Mouse (Mus musculus) kidney, adult 18-20 months (tissue): ENCODE data around the gene Acads.

Experiments used
- DNase-seq: peaks from one replicate; pipeline ENCODE4 v3.0.0; 2021

The Acads gene

DNA sequence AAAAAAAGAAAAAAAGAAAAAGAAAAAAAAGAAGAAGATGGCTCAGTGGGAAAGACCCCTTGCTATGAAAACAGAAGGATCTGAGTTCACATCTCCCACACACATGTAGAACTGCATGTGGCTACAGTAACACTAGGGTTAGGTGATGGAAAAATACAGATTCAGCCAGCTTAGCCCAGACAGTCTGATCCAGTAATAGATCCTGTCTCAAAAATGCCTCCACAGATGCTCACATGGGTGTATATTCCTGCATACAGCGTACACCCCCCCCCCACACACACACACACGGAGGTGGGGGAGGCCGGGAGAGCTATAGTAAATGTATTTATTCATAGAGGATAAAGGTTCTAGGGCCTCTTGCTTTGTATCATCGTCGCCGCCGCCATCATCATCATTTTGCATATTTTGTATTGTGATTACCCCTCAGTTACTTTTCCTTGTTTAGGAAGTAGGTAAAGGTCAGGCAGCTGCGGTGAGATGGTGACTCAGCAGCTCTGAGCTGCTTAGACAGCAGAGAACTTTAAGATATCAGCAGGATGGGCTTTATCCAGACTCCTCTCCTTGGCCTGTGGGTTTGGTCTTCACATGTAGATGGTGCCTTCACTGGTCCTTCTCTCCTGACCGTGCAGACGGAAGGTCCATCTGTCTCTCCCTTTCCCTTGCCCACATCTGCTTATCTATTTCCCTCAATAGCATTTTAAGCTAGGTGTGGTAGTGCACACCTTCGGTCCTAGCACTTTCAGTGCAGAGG, 50.3 kb downstream of the Acads start:
- no peak for DNase-seq

DNA sequence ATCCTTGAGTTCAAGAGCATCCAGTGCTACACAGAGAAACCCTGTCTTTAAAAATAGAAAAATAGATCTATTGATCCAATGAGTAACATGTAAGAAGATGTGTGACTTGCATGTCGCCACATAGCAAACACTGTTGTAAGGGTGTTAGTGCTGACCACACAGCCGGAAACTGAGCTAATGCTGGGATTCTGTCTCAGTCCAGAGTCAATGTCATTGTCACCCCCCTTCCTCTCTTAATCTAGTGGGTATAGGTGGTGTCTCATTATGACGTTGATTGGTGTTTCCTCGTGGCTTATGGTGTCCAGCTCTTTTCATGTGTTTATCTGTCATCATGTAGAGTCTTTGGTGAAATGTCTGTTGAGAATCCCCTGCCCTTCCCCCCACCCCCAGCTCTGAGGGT, 52.9 kb downstream of the Acads start:
- DNase-seq, result no peak

DNA sequence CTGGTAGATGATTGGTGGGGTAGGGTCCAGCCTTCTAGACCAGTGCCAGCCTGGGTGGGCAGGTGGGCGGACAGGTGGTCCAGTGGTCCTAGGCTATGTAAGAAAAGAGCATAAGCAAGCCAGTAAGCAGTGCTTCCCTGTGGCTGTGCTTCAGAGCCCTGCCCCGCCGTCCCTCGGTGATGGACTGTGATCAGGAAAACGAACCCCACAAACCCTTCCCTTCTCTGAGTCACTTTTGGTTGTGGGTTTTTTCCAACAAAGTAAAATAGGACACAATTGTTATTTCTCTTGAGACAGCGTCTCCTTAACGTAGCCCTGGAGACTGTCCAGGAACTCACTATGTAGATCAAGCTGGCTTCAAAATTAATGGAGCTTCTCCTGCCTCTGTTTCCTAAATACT, 55.8 kb downstream of the Acads start:
- no peak for DNase-seq

DNA sequence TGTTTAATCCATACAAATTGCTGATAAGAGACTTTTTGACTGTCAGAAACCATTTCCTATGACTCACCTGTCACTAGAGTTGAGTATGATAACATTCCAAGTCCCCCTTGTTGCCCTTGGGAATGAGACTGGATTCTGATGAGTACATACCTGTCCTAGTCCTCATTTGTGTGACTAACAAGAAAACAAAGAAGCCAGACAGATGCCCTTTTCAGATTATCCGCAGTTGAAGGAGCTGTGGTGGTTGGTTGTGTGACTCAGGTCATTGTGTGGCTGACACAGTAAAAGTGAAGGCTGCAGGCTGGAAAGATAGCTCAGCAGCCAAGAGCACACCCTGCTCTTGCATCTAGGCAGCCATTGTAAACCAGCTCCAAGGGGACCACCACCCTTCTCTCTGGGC, 56.6 kb downstream of the Acads start:
- DNase-seq, result no peak

DNA sequence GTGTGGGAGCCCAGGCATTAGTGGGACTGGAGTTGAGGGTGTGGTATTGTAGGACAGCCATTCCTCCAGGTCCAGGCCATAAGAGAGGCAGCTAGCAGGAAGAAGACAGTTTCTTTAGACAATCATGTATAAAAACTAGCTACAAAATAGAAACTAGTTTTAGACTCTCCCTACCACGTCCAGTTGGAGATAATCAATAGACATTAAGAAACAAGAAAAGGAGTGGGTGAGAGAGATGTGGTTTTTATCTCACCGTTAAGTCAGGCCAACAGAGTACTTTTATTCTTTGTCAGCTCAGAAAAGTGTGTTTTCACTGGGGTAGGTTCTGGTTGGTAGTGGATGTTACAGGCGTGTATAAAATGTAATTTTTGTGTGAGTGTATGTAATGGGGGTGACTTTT, 58.2 kb downstream of the Acads start:
- DNase-seq, result no peak
